Mouse (Mus musculus) thymus, adult 18-20 months (tissue): ENCODE measurements around the gene Prkab2.

Source experiments
- DNase-seq, 2 experiments: peaks; one replicate each; pipeline ENCODE4 v3.0.0; 2022; ENCODE audit warnings: mixed read lengths in 2 of 2

The Prkab2 gene

GRCm38 (mm10) chr3:97651604-97652003 is 6.4 kb upstream of the Prkab2 start:
- DNase-seq, result no peak

DNA sequence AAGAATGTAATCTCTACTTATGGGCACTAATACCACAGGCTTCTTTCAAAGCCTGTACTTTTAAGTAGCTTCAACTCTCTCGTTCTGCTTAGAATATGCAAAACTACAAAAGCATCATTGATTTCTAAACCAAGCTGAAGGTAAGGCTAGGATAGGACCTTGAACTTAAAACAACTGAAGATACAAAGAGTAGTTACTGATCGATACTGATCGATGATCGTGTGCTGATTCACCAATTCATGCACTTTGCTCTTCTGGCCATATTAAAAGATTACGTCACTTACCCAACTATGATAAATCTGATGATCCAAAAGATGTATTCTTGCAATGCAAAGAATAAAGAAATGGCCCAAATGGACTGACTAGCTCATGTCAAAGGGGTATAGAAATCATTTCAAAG is 4.2 kb upstream of the Prkab2 start:
- no peak for DNase-seq

- peak; percentile 16 to 17 for DNase-seq
Observed at GRCm38 (mm10) chr3:97654901-97655300, 3.1 kb upstream of the Prkab2 start.

DNA sequence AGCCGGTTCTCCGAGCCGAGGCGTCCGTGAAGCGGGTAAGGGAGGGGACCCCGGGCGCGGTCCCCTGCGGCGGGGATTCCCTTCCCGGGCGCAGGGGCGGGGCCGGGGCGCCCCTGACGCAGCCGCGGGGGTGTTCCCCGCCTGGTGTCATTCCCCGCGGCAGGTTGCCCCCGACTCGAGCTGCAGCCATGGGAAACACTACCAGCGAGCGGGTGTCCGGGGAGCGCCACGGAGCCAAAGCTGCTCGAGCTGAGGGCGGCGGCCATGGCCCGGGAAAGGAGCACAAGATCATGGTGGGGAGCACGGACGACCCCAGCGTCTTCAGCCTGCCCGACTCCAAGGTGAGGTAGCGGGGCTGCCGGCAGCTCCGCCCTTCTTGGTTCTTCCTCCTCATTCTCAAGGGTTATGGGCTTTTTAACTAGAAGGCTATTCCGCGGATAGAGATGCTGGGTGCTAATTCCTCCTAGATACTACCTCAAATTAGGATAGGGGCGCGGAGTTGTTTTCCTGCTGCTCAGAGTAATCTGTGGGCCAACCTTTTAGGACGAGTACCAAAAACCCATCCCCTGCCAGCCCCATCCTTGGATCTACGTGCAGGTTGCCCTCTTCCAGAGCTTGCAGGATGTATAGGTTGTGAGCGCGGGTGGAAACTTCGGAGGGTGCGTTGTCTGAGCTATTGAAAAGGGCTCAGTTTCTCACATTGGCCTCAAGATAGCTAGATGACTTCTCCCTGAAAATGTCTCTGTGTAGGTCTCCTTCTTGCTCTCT is 617 bp downstream of the Prkab2 start:
- peak; percentile 73 to 77 for DNase-seq

DNA sequence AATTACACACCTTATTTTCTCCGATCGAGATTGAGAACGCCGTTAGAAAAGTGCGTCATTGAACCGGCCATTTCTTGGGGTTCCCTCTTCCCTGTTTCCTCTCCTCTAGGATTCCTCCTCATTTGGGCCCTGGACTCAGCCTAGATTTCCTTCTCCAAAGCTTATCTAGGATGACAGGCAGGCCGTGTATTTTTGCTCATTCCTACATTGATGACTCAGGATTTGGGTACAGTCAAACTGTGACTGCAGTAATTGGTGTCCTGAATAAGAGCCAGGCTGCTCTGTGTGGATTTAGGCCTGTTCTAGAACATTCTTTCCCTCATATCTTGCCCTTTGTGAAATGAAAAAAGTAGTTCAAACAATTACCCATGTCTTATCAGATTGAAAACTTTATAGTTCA is 1.8 kb downstream of the Prkab2 start:
- DNase-seq, result no peak

- DNase-seq, result no peak
Observed at GRCm38 (mm10) chr3:97661206-97661605, 3.2 kb downstream of the Prkab2 start.

DNA sequence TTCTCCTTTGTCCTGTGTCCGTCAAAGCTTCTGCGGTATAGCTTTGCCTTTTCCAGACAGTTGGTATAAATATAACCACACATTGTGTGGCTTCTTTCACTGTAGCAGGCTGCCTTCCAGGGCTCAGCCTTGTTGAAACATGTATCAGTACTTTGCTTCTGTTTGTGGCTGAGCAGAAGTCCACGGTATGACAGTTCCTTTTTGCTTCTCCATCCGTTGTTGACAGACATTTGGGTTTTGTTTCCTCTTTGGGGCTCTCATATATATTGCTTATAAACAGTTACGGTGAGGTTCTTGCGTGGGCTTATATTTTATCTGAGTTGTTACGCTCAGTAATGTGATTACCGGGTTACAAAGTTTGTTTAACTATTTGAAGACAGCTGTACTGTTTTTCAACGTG is 7.5 kb downstream of the Prkab2 start:
- DNase-seq, result no peak

- DNase-seq, result no peak
Observed at GRCm38 (mm10) chr3:97666154-97666553, 8.2 kb downstream of the Prkab2 start.

GRCm38 (mm10) chr3:97667093-97667675 is 9.2 kb downstream of the Prkab2 start:
- DNase-seq, result no peak

GRCm38 (mm10) chr3:97674644-97675110 is 16.7 kb downstream of the Prkab2 start, which contains the start of gene Gm17651:
Gene Gm17651, minus strand, starts transcription at chr3:97674694.
- no peak for DNase-seq

GRCm38 (mm10) chr3:97676126-97676525 is 18.1 kb downstream of the Prkab2 start:
- no peak for DNase-seq

DNA sequence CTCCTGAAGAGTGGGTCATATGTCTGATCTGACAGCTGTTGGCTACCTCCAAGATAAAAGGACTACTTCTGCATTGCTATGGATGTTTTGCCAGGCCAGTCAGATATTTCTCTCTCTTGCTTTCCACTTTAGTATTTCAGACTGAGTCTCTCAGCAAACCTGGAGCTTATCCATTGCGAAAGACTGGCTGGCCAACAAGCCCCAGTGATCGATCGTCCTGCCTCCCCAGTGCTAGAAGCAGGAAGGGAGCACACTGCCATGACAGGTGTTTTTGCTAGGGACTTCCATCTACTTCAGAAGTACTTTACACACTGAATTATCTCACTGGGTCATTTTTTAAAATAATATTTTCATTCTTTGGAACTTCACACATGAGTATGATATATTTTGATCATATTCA is 20.4 kb downstream of the Prkab2 start:
- DNase-seq, result no peak

GRCm38 (mm10) chr3:97680631-97681320 is 22.8 kb downstream of the Prkab2 start:
- DNase-seq, result peak; percentile 72 to 76

DNA sequence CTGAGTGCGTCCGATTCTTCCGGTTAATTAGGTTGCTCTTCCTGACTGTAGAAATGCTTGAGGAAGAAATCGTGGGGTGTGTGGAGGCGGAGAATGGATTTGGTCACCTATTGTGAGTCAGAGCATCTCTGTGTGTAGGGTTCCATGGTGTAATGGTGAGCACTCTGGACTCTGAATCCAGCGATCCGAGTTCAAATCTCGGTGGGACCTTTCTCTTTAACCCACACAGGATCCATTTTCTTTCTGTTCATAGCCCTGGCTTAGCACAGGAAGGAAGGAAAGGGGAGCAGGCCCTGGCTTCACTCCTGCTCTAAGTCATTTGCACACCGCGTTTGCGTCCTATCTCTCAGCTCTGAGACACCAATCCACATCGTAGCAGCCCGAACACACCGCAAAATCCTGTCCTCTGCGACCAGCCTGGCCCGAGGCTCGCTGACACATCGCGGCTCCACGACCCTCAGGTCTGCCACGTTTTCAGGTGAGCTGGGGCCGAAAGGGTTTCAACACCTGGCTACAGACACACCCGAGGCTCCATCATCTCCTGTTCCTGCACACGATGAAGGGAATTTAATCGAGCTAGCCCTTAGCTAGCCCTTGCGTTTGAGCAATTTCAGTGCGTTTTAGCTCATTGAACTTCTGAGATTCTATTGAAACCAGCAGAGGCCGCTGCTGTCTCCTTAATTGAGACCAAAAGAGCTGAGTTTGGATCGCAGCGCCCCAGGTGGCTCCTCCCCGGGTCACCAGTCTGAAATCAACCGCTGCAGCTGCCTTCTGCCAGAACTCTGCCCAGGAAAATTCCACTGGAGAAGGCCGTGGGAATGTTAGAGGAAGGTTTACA is 23.5 kb downstream of the Prkab2 start:
- DNase-seq, result peak; percentile 40 to 48

- DNase-seq, result no peak
Observed at GRCm38 (mm10) chr3:97682159-97682502, 24.1 kb downstream of the Prkab2 start.

- DNase-seq, result no peak
Observed at GRCm38 (mm10) chr3:97682576-97682975, 24.6 kb downstream of the Prkab2 start.

DNA sequence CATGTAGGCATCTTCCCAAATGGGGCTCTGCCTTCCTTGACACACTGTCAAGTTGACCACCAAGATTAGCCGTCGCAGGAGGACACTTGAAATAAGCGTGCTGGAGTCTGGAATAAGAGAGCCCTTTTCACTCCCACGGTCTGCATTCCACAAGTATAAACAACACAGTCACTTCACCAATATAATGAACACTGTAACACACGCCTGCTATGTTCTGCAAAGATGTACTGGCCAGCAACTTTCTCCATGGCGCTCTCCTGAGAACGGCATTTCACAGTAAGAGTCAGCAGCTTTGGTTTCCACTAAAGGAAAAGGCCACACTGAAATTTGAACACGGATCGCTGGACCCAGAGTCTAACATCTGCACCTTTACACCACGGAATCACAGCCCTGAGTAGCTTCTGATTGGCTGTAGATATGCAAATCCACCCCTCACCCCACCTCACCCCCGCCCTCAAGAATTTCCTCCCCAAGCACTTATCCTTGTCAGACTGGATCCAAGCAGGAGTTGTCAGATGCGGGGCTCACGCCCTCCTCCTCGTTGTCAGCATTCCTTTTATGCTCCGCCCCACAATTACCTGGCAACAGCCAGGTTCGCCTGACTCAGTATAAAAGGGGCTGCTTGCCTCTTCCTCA is 25.7 kb downstream of the Prkab2 start:
- DNase-seq, result no peak

DNA sequence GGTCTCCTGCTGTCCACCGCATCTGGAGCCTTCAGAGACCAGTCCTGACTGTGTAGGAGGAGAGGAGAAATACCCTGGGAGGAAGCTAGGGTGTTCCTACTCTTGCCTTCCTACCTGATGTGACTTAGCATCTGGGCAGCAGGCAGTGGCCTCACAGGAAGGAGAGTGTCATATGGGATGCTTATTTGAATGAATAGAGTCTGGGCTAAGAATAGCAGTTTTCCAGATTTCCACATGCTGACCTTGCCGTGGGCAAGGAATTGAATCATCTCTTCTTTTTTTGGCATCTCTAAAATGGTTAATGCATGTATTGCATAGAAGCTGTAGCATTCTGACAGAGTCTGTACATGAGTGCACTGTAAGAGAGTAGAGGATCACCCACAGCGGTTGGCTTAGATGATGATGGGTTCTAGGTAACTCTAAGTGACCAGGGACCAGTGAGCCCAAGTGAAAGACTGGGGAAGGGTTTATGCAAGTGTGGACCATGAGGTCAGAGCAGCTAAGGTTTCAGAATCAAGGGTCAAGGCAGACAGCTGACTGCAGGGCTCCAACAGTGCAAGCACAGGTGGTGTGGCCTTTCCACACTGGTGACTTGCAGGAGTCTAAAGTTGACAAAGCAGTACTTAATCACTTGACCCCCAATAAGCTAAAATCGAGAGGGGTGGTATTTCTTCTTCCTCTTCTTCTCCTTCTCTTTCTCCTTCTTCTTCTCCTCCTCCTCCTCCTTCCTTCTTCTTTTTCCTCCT is 28.6 kb downstream of the Prkab2 start:
- DNase-seq, result no peak

GRCm38 (mm10) chr3:97689289-97689688 is 31.3 kb downstream of the Prkab2 start:
- DNase-seq, result no peak

- DNase-seq, result no peak
Observed at GRCm38 (mm10) chr3:97690590-97690989, 32.6 kb downstream of the Prkab2 start.

GRCm38 (mm10) chr3:97691443-97692017 is 33.5 kb downstream of the Prkab2 start:
- no peak for DNase-seq
